Mouse (Mus musculus) olfactory bulb, adult 2 months (tissue): ENCODE data around the gene Lrrn3.

Experiments used
- CTCF ChIP-seq: fragments of 200-500 bp; IDR thresholded peaks from 2 replicates; pipeline ENCODE4 v1.5.1; 2012; ENCODE audit warnings: low read depth, mild to moderate bottlenecking, low read length, moderate library complexity; ENCODE audit not compliant: insufficient read depth
- POLR2A ChIP-seq: fragments of 200-500 bp; IDR thresholded peaks from 2 replicates; pipeline ENCODE4 v1.6.1; 2012; ENCODE audit warnings: mild to moderate bottlenecking, low read depth, low read length, moderate library complexity; ENCODE audit not compliant: insufficient read depth

GRCm38 (mm10) chr12:41508610-41509009 is 22.4 kb upstream of the Lrrn3 start:
- TF ChIP-seq POLR2A (no peak), CTCF (no peak)
